Mouse (Mus musculus): ENCODE results near the gene Gjc1. TPM values are rescaled to one million over a fixed set of nuclear protein-coding genes. Genes with fewer than 3 reads are reported as not detected.

Gjc1 gene
- polyA plus RNA-seq (2014; fragmentation: Nextera tagmentation; extraction: Ambion mirVana) = 34.1 and 34.7 TPM in 2 replicates

GRCm38 (mm10) chr11:102819021-102819782 lies at the start of gene Gjc1:
Gene Gjc1 (minus strand): TSS chr11:102819700.
- ATAC-seq (ENCODE audit: low read depth) = peak; percentile 77
- H3K9ac ChIP-seq (replicated peaks; ENCODE audit: low read depth, low read length) = peak within 1 kb of the TSS; percentile 88
- WGBS = under 1% methylated on average over 64 of the region's 97 CpGs

GRCm38 (mm10) chr11:102864272-102864671 lies 44.8 kb upstream of the Gjc1 start:
- no peak for ATAC-seq (ENCODE audit: low read depth)
- no peak overlapping the region for H3K4me3 ChIP-seq (ENCODE audit: low read depth, low read length)
- H3K27me3 ChIP-seq (ENCODE audit: control insufficient read depth, insufficient read depth, low read length) = no peaks in the 10 kb centered on the region
- H3K36me3 ChIP-seq (ENCODE audit: control insufficient read depth, insufficient read depth, low read length) = peaks cover 50% of the 10 kb centered on the region
- H3K27ac ChIP-seq (ENCODE audit: low read depth, low read length) = no peak overlapping the region
- H3K4me2 ChIP-seq (ENCODE audit: low read depth, low read length) = no peak overlapping the region
- no peaks in the 10 kb centered on the region for H3K4me1 ChIP-seq (ENCODE audit: control insufficient read depth, insufficient read depth, low read length)
- H3K9me3 ChIP-seq (ENCODE audit: control insufficient read depth, low read length) = no peaks in the 10 kb centered on the region
- H3K9ac ChIP-seq (replicated peaks; ENCODE audit: low read depth, low read length) = no peak overlapping the region
- 45% methylated on average over 4 of the region's 4 CpGs for WGBS

More at GRCm38 (mm10) chr11:102819021-102819782, at the start of gene Gjc1:
- peaks cover 14% of the 10 kb centered on the region for H3K4me1 ChIP-seq (ENCODE audit: control insufficient read depth, insufficient read depth, low read length)
- H3K27ac ChIP-seq (ENCODE audit: low read depth, low read length) = peak within 1 kb of the TSS; percentile 88
- H3K36me3 ChIP-seq (ENCODE audit: control insufficient read depth, insufficient read depth, low read length) = no peaks in the 10 kb centered on the region
- H3K9me3 ChIP-seq (ENCODE audit: control insufficient read depth, low read length) = no peaks in the 10 kb centered on the region
- H3K4me3 ChIP-seq (ENCODE audit: low read depth, low read length) = peak within 1 kb of the TSS; percentile 92
- H3K4me2 ChIP-seq (ENCODE audit: low read depth, low read length) = peak within 1 kb of the TSS; percentile 88
- no peaks in the 10 kb centered on the region for H3K27me3 ChIP-seq (ENCODE audit: control insufficient read depth, insufficient read depth, low read length)

DNA sequence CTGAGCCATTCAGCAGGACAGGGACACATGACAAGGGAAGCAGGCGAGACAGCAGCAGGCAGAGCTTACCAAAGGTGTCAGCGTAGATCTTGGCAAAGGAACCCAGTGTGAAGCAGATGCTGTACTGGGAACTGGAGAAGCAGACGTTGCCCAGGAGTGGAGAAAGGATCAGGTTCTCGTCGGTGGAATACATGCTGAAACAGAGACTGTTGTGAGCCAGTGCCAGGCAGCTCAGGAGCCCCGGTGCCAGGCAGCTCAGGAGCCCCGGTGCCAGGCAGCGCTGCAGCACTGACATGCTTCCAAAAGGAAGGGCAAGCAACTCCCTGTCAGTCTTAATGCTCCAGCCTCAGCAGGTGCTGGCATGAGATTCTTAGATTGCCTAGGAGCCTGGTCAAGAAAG lies 40.4 kb upstream of the Gjc1 start:
- H3K36me3 ChIP-seq (ENCODE audit: control insufficient read depth, insufficient read depth, low read length) = peaks cover 47% of the 10 kb centered on the region
- H3K27ac ChIP-seq (ENCODE audit: low read depth, low read length) = no peak overlapping the region
- no peaks in the 10 kb centered on the region for H3K9me3 ChIP-seq (ENCODE audit: control insufficient read depth, low read length)
- no peaks in the 10 kb centered on the region for H3K27me3 ChIP-seq (ENCODE audit: control insufficient read depth, insufficient read depth, low read length)
- H3K9ac ChIP-seq (replicated peaks; ENCODE audit: low read depth, low read length) = no peak overlapping the region
- no peak overlapping the region for H3K4me3 ChIP-seq (ENCODE audit: low read depth, low read length)
- H3K4me1 ChIP-seq (ENCODE audit: control insufficient read depth, insufficient read depth, low read length) = no peaks in the 10 kb centered on the region
- H3K4me2 ChIP-seq (ENCODE audit: low read depth, low read length) = no peak overlapping the region
- no peak for ATAC-seq (ENCODE audit: low read depth)
- 94% methylated on average over 8 of the region's 8 CpGs for WGBS

GRCm38 (mm10) chr11:102858951-102859350 lies 39.5 kb upstream of the Gjc1 start:
- H3K4me2 ChIP-seq (ENCODE audit: low read depth, low read length) = no peak overlapping the region
- no peak overlapping the region for H3K9ac ChIP-seq (replicated peaks; ENCODE audit: low read depth, low read length)
- ATAC-seq (ENCODE audit: low read depth) = no peak
- peaks cover 45% of the 10 kb centered on the region for H3K36me3 ChIP-seq (ENCODE audit: control insufficient read depth, insufficient read depth, low read length)
- no peak overlapping the region for H3K4me3 ChIP-seq (ENCODE audit: low read depth, low read length)
- H3K9me3 ChIP-seq (ENCODE audit: control insufficient read depth, low read length) = no peaks in the 10 kb centered on the region
- 82% methylated on average over 11 of the region's 11 CpGs for WGBS
- H3K27ac ChIP-seq (ENCODE audit: low read depth, low read length) = no peak overlapping the region
- no peaks in the 10 kb centered on the region for H3K4me1 ChIP-seq (ENCODE audit: control insufficient read depth, insufficient read depth, low read length)
- H3K27me3 ChIP-seq (ENCODE audit: control insufficient read depth, insufficient read depth, low read length) = no peaks in the 10 kb centered on the region

DNA sequence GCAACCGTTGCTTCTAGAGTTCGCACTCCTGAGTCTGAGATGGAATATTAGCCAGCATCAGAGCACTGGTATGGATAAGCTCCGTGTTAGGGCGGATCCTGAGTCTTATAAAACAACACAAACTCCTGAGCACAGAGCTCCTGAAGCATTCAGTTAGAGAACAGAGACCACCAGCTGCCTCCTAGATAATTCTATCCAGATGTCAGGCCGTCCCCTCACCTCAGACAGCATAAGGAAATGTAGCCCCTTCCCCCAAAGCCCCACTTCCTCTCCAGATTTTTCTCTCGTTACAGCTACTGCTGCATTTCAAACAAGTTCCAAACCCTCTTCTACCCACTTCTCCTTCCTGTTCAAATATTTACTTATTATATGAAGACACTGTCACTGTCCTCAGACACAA lies 36.4 kb upstream of the Gjc1 start:
- no peak overlapping the region for H3K4me3 ChIP-seq (ENCODE audit: low read depth, low read length)
- no peaks in the 10 kb centered on the region for H3K27me3 ChIP-seq (ENCODE audit: control insufficient read depth, insufficient read depth, low read length)
- H3K4me2 ChIP-seq (ENCODE audit: low read depth, low read length) = no peak overlapping the region
- 91% methylated on average over 6 of the region's 6 CpGs for WGBS
- H3K9me3 ChIP-seq (ENCODE audit: control insufficient read depth, low read length) = no peaks in the 10 kb centered on the region
- no peak overlapping the region for H3K27ac ChIP-seq (ENCODE audit: low read depth, low read length)
- no peaks in the 10 kb centered on the region for H3K4me1 ChIP-seq (ENCODE audit: control insufficient read depth, insufficient read depth, low read length)
- H3K36me3 ChIP-seq (ENCODE audit: control insufficient read depth, insufficient read depth, low read length) = peaks cover 40% of the 10 kb centered on the region
- no peak for ATAC-seq (ENCODE audit: low read depth)
- no peak overlapping the region for H3K9ac ChIP-seq (replicated peaks; ENCODE audit: low read depth, low read length)

DNA sequence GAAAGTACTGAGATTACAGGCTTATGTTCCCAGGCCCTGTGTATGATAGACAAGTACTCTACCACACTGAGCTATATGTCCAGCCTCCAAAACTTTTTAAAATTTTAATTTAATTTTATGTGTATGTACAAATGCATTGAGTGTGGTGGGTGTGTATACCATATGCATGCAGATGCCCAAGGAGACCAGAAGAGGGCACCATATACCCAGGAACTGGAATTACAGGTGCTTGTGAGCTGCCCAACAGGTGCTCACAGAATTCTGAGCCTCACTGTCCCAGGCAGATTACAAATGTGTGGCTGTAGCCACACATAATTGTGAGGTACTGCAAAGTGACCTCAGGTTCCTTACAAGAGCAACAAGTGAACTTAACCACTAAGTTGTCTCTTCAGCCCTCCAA lies 34.3 kb upstream of the Gjc1 start:
- no peak overlapping the region for H3K4me3 ChIP-seq (ENCODE audit: low read depth, low read length)
- no peaks in the 10 kb centered on the region for H3K4me1 ChIP-seq (ENCODE audit: control insufficient read depth, insufficient read depth, low read length)
- H3K27me3 ChIP-seq (ENCODE audit: control insufficient read depth, insufficient read depth, low read length) = no peaks in the 10 kb centered on the region
- ATAC-seq (ENCODE audit: low read depth) = no peak
- H3K36me3 ChIP-seq (ENCODE audit: control insufficient read depth, insufficient read depth, low read length) = peaks cover 48% of the 10 kb centered on the region
- no peak overlapping the region for H3K9ac ChIP-seq (replicated peaks; ENCODE audit: low read depth, low read length)
- H3K4me2 ChIP-seq (ENCODE audit: low read depth, low read length) = no peak overlapping the region
- H3K9me3 ChIP-seq (ENCODE audit: control insufficient read depth, low read length) = no peaks in the 10 kb centered on the region
- H3K27ac ChIP-seq (ENCODE audit: low read depth, low read length) = no peak overlapping the region

- H3K36me3 ChIP-seq (ENCODE audit: control insufficient read depth, insufficient read depth, low read length) = peaks cover 56% of the 10 kb centered on the region
- no peak overlapping the region for H3K4me2 ChIP-seq (ENCODE audit: low read depth, low read length)
- no peaks in the 10 kb centered on the region for H3K9me3 ChIP-seq (ENCODE audit: control insufficient read depth, low read length)
- H3K27me3 ChIP-seq (ENCODE audit: control insufficient read depth, insufficient read depth, low read length) = no peaks in the 10 kb centered on the region
- H3K9ac ChIP-seq (replicated peaks; ENCODE audit: low read depth, low read length) = no peak overlapping the region
- ATAC-seq (ENCODE audit: low read depth) = no peak
- H3K4me1 ChIP-seq (ENCODE audit: control insufficient read depth, insufficient read depth, low read length) = no peaks in the 10 kb centered on the region
- 79% methylated on average over 5 of the region's 5 CpGs for WGBS
- no peak overlapping the region for H3K4me3 ChIP-seq (ENCODE audit: low read depth, low read length)
- H3K27ac ChIP-seq (ENCODE audit: low read depth, low read length) = no peak overlapping the region
These were observed 32.4 kb upstream of the Gjc1 start for GRCm38 (mm10) chr11:102851883-102852282.

DNA sequence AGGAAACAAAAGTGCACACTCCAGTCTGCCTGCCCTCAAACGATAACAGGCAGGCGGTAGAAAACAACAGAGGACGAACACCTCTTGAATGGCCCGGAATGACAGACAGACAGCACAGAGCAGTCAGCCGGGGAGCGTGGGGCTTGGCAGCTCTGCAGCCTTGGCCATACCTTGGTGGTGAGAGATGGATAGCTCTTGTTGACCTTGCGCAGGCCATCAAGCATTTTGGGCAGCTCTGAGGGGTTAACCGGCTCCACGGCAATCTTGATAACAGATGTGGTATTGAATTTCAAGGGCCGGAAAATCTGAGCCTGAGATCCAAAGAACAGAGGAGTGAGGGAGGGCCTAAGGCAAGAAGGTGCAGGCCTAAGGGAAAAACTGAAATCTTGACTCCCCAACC lies 26.4 kb upstream of the Gjc1 start:
- Histone ChIP-seq H3K4me3 (ENCODE audit: low read depth, low read length) (no peak overlapping the region), H3K27ac (ENCODE audit: low read depth, low read length) (no peak overlapping the region), H3K4me2 (ENCODE audit: low read depth, low read length) (no peak overlapping the region), H3K4me1 (ENCODE audit: control insufficient read depth, insufficient read depth, low read length) (no peaks in the 10 kb centered on the region), H3K27me3 (ENCODE audit: control insufficient read depth, insufficient read depth, low read length) (no peaks in the 10 kb centered on the region), H3K36me3 (ENCODE audit: control insufficient read depth, insufficient read depth, low read length) (peaks cover 88% of the 10 kb centered on the region), H3K9me3 (ENCODE audit: control insufficient read depth, low read length) (no peaks in the 10 kb centered on the region), H3K9ac (replicated peaks; ENCODE audit: low read depth, low read length) (no peak overlapping the region)
- no peak for ATAC-seq (ENCODE audit: low read depth)
- WGBS = 89% methylated on average over 10 of the region's 10 CpGs

GRCm38 (mm10) chr11:102838616-102839150 lies 19.2 kb upstream of the Gjc1 start:
- Histone ChIP-seq H3K27ac (ENCODE audit: low read depth, low read length) (no peak overlapping the region), H3K4me2 (ENCODE audit: low read depth, low read length) (no peak overlapping the region), H3K4me3 (ENCODE audit: low read depth, low read length) (no peak overlapping the region), H3K4me1 (ENCODE audit: control insufficient read depth, insufficient read depth, low read length) (no peaks in the 10 kb centered on the region), H3K9me3 (ENCODE audit: control insufficient read depth, low read length) (no peaks in the 10 kb centered on the region), H3K27me3 (ENCODE audit: control insufficient read depth, insufficient read depth, low read length) (no peaks in the 10 kb centered on the region), H3K9ac (replicated peaks; ENCODE audit: low read depth, low read length) (no peak overlapping the region), H3K36me3 (ENCODE audit: control insufficient read depth, insufficient read depth, low read length) (peaks cover 58% of the 10 kb centered on the region)
- ATAC-seq (ENCODE audit: low read depth) = no peak
- 95% methylated on average over 9 of the region's 9 CpGs for WGBS
